Mouse (Mus musculus): ENCODE measurements around the gene Plau. TPM values are rescaled to one million over a fixed set of nuclear protein-coding genes. Genes with fewer than 3 reads are reported as not detected.

The Plau gene
- total RNA-seq, 1 experiment, result 13.7 TPM

GRCm38 (mm10) chr14:20864192-20864591 lies 27.7 kb downstream of the Plau start:
- Histone ChIP-seq H3K4me3 (ENCODE audit: insufficient read depth in 1 of 2, low read depth in 1 of 2, low read length in 2 of 2, poor library complexity in 1 of 2, severe bottlenecking in 1 of 2) (no peak overlapping the region), H3K9ac (ENCODE audit: insufficient read depth, low read depth, low read length, poor library complexity, severe bottlenecking) (no peak overlapping the region), H3K27ac (ENCODE audit: insufficient read depth, low read depth, low read length, poor library complexity, severe bottlenecking) (no peak overlapping the region), H3K36me3 (ENCODE audit: control insufficient read depth, insufficient read depth, low read length, poor library complexity, severe bottlenecking) (no peaks in the 10 kb centered on the region), H3K9me3 (ENCODE audit: control insufficient read depth, insufficient read depth, low read depth, low read length) (no peaks in the 10 kb centered on the region), H3K4me1 (ENCODE audit: control insufficient read depth in 2 of 2, insufficient read depth in 2 of 2, low read length in 2 of 2, poor library complexity in 1 of 2) (no peaks in the 10 kb centered on the region)
- no peak for TF ChIP-seq ZNF384 (IDR thresholded peaks at IDR 0.05; ENCODE audit: low read depth, low read length)
- no peak for DNase-seq (ENCODE audit: low read depth, low spot score)
- in situ Hi-C loops (cut with MboI; ENCODE audit: low sequenced_read_pairs in 2 of 2, unreplicated experiment in 2 of 2), result loop anchor here in 1 of 2 experiments (10.0 kb wide), 1 partner anchor 49 kb away; no protein-coding TSS in a partner anchor

GRCm38 (mm10) chr14:20865604-20866003 lies 29.1 kb downstream of the Plau start:
- no peak for DNase-seq (ENCODE audit: low read depth, low spot score)
- H3K9ac ChIP-seq (ENCODE audit: insufficient read depth, low read depth, low read length, poor library complexity, severe bottlenecking), result no peak overlapping the region
- in situ Hi-C loops (cut with MboI; ENCODE audit: low sequenced_read_pairs in 2 of 2, unreplicated experiment in 2 of 2), result loop anchor here in 1 of 2 experiments (10.0 kb wide), 1 partner anchor 51 kb away; no protein-coding TSS in a partner anchor
- no peaks in the 10 kb centered on the region for H3K36me3 ChIP-seq (ENCODE audit: control insufficient read depth, insufficient read depth, low read length, poor library complexity, severe bottlenecking)
- H3K27ac ChIP-seq (ENCODE audit: insufficient read depth, low read depth, low read length, poor library complexity, severe bottlenecking), result no peak overlapping the region; the same call in 1 of the 2 replicates
- no peak overlapping the region for H3K4me3 ChIP-seq (ENCODE audit: insufficient read depth in 1 of 2, low read depth in 1 of 2, low read length in 2 of 2, poor library complexity in 1 of 2, severe bottlenecking in 1 of 2)
- no peak for TF ChIP-seq CHD2 (IDR thresholded peaks at IDR 0.05; ENCODE audit: low read depth, low read length)
- TF ChIP-seq MAFK (IDR thresholded peaks at IDR 0.05; ENCODE audit: insufficient read depth, low read depth, low read length), result no peak
- TF ChIP-seq ZC3H11A (IDR thresholded peaks at IDR 0.05; ENCODE audit: borderline replicate concordance, low read depth, low read length), result no peak
- TF ChIP-seq HCFC1 (IDR thresholded peaks at IDR 0.05; ENCODE audit: borderline replicate concordance, insufficient read depth, low read length), result no peak
- TF ChIP-seq ZNF384 (IDR thresholded peaks at IDR 0.05; ENCODE audit: low read depth, low read length), result no peak
- H3K9me3 ChIP-seq (ENCODE audit: control insufficient read depth, insufficient read depth, low read depth, low read length), result no peaks in the 10 kb centered on the region
- no peaks in the 10 kb centered on the region for H3K4me1 ChIP-seq (ENCODE audit: control insufficient read depth in 2 of 2, insufficient read depth in 2 of 2, low read length in 2 of 2, poor library complexity in 1 of 2)

GRCm38 (mm10) chr14:20866365-20866764 lies 29.9 kb downstream of the Plau start:
- in situ Hi-C loops (cut with MboI; ENCODE audit: low sequenced_read_pairs in 2 of 2, unreplicated experiment in 2 of 2), result loop anchor here in 1 of 2 experiments (10.0 kb wide), 1 partner anchor 52 kb away; no protein-coding TSS in a partner anchor
- no peaks in the 10 kb centered on the region for H3K36me3 ChIP-seq (ENCODE audit: control insufficient read depth, insufficient read depth, low read length, poor library complexity, severe bottlenecking)
- H3K9me3 ChIP-seq (ENCODE audit: control insufficient read depth, insufficient read depth, low read depth, low read length), result no peaks in the 10 kb centered on the region
- DNase-seq (ENCODE audit: low read depth, low spot score), result no peak
- no peak overlapping the region for H3K9ac ChIP-seq (ENCODE audit: insufficient read depth, low read depth, low read length, poor library complexity, severe bottlenecking)
- TF ChIP-seq HCFC1 (IDR thresholded peaks at IDR 0.05; ENCODE audit: borderline replicate concordance, insufficient read depth, low read length), result no peak
- no peak for TF ChIP-seq CHD2 (IDR thresholded peaks at IDR 0.05; ENCODE audit: low read depth, low read length)
- no peak for TF ChIP-seq MAFK (IDR thresholded peaks at IDR 0.05; ENCODE audit: insufficient read depth, low read depth, low read length)
- TF ChIP-seq ZNF384 (IDR thresholded peaks at IDR 0.05; ENCODE audit: low read depth, low read length), result no peak
- TF ChIP-seq ZC3H11A (IDR thresholded peaks at IDR 0.05; ENCODE audit: borderline replicate concordance, low read depth, low read length), result no peak
- H3K27ac ChIP-seq (ENCODE audit: insufficient read depth, low read depth, low read length, poor library complexity, severe bottlenecking), result no peak overlapping the region
- H3K4me3 ChIP-seq (ENCODE audit: insufficient read depth in 1 of 2, low read depth in 1 of 2, low read length in 2 of 2, poor library complexity in 1 of 2, severe bottlenecking in 1 of 2), result no peak overlapping the region
- H3K4me1 ChIP-seq (ENCODE audit: control insufficient read depth in 2 of 2, insufficient read depth in 2 of 2, low read length in 2 of 2, poor library complexity in 1 of 2), result no peaks in the 10 kb centered on the region

GRCm38 (mm10) chr14:20870110-20870509 lies 33.6 kb downstream of the Plau start:
- H3K9me3 ChIP-seq (ENCODE audit: control insufficient read depth, insufficient read depth, low read depth, low read length), result no peaks in the 10 kb centered on the region
- H3K27ac ChIP-seq (ENCODE audit: insufficient read depth, low read depth, low read length, poor library complexity, severe bottlenecking), result no peak overlapping the region
- TF ChIP-seq CHD2 (IDR thresholded peaks at IDR 0.05; ENCODE audit: low read depth, low read length) (no peak), ZC3H11A (IDR thresholded peaks at IDR 0.05; ENCODE audit: borderline replicate concordance, low read depth, low read length) (no peak)
- in situ Hi-C loops (cut with MboI; ENCODE audit: low sequenced_read_pairs in 2 of 2, unreplicated experiment in 2 of 2), result loop anchor here in 1 of 2 experiments (10.0 kb wide), 1 partner anchor 105 kb away; no protein-coding TSS in a partner anchor
- DNase-seq (ENCODE audit: low read depth, low spot score), result no peak
- no peak overlapping the region for H3K4me3 ChIP-seq (ENCODE audit: insufficient read depth in 1 of 2, low read depth in 1 of 2, low read length in 2 of 2, poor library complexity in 1 of 2, severe bottlenecking in 1 of 2)
- H3K4me1 ChIP-seq (ENCODE audit: control insufficient read depth in 2 of 2, insufficient read depth in 2 of 2, low read length in 2 of 2, poor library complexity in 1 of 2), result no peaks in the 10 kb centered on the region
- H3K9ac ChIP-seq (ENCODE audit: insufficient read depth, low read depth, low read length, poor library complexity, severe bottlenecking), result no peak overlapping the region
- H3K36me3 ChIP-seq (ENCODE audit: control insufficient read depth, insufficient read depth, low read length, poor library complexity, severe bottlenecking), result no peaks in the 10 kb centered on the region

GRCm38 (mm10) chr14:20871495-20871894 lies 35.0 kb downstream of the Plau start:
- DNase-seq (ENCODE audit: low read depth, low spot score), result no peak
- in situ Hi-C loops (cut with MboI; ENCODE audit: low sequenced_read_pairs in 2 of 2, unreplicated experiment in 2 of 2), result loop anchor here in 1 of 2 experiments (10.0 kb wide), 1 partner anchor 107 kb away; no protein-coding TSS in a partner anchor
- Histone ChIP-seq H3K27ac (ENCODE audit: insufficient read depth, low read depth, low read length, poor library complexity, severe bottlenecking) (no peak overlapping the region), H3K36me3 (ENCODE audit: control insufficient read depth, insufficient read depth, low read length, poor library complexity, severe bottlenecking) (no peaks in the 10 kb centered on the region), H3K9me3 (ENCODE audit: control insufficient read depth, insufficient read depth, low read depth, low read length) (no peaks in the 10 kb centered on the region), H3K4me3 (ENCODE audit: insufficient read depth in 1 of 2, low read depth in 1 of 2, low read length in 2 of 2, poor library complexity in 1 of 2, severe bottlenecking in 1 of 2) (no peak overlapping the region), H3K9ac (ENCODE audit: insufficient read depth, low read depth, low read length, poor library complexity, severe bottlenecking) (no peak overlapping the region), H3K4me1 (ENCODE audit: control insufficient read depth in 2 of 2, insufficient read depth in 2 of 2, low read length in 2 of 2, poor library complexity in 1 of 2) (no peaks in the 10 kb centered on the region)
- TF ChIP-seq ZC3H11A (IDR thresholded peaks at IDR 0.05; ENCODE audit: borderline replicate concordance, low read depth, low read length), result no peak
- no peak for TF ChIP-seq CHD2 (IDR thresholded peaks at IDR 0.05; ENCODE audit: low read depth, low read length)
- TF ChIP-seq HCFC1 (IDR thresholded peaks at IDR 0.05; ENCODE audit: borderline replicate concordance, insufficient read depth, low read length), result no peak
- TF ChIP-seq ZNF384 (IDR thresholded peaks at IDR 0.05; ENCODE audit: low read depth, low read length), result no peak
- TF ChIP-seq MAFK (IDR thresholded peaks at IDR 0.05; ENCODE audit: insufficient read depth, low read depth, low read length), result no peak
